Mouse (Mus musculus): ENCODE data around the gene St6galnac3.

The St6galnac3 gene

GRCm38 (mm10) chr3:153353313-153354103, 371.5 kb downstream of the St6galnac3 start:
- DNase-seq (ENCODE audit: low spot score in 2 of 2): no peak

GRCm38 (mm10) chr3:153349981-153350380, 375.0 kb downstream of the St6galnac3 start:
- no peak for DNase-seq (ENCODE audit: low spot score in 2 of 2)

GRCm38 (mm10) chr3:153348797-153349465, 376.0 kb downstream of the St6galnac3 start:
- DNase-seq (ENCODE audit: low spot score in 2 of 2): no peak

GRCm38 (mm10) chr3:153344979-153345378, 380.0 kb downstream of the St6galnac3 start:
- DNase-seq (ENCODE audit: low spot score in 2 of 2): no peak

- no peak for DNase-seq (ENCODE audit: low spot score in 2 of 2)
These were observed 385.0 kb downstream of the St6galnac3 start for GRCm38 (mm10) chr3:153339940-153340339.

- no peak for DNase-seq (ENCODE audit: low spot score in 2 of 2)
These were observed 385.9 kb downstream of the St6galnac3 start for GRCm38 (mm10) chr3:153339091-153339490.

- no peak for DNase-seq (ENCODE audit: low spot score in 2 of 2)
These were observed 387.2 kb downstream of the St6galnac3 start for GRCm38 (mm10) chr3:153337779-153338178.

- no peak for DNase-seq (ENCODE audit: low spot score in 2 of 2)
These were observed 387.8 kb downstream of the St6galnac3 start for GRCm38 (mm10) chr3:153337221-153337620.

- no peak for DNase-seq (ENCODE audit: low spot score in 2 of 2)
These were observed 390.7 kb downstream of the St6galnac3 start for GRCm38 (mm10) chr3:153334152-153334825.

GRCm38 (mm10) chr3:153324307-153324706, 400.7 kb downstream of the St6galnac3 start:
- no peak for DNase-seq (ENCODE audit: low spot score in 2 of 2)

GRCm38 (mm10) chr3:153323446-153323845, 401.5 kb downstream of the St6galnac3 start:
- DNase-seq (ENCODE audit: low spot score in 2 of 2): no peak

GRCm38 (mm10) chr3:153313583-153313982, 411.4 kb downstream of the St6galnac3 start:
- DNase-seq (ENCODE audit: low spot score in 2 of 2): no peak

- DNase-seq (ENCODE audit: low spot score in 2 of 2): no peak
These were observed 411.8 kb downstream of the St6galnac3 start for GRCm38 (mm10) chr3:153313167-153313566.

GRCm38 (mm10) chr3:153312006-153312405, 413.0 kb downstream of the St6galnac3 start:
- DNase-seq (ENCODE audit: low spot score in 2 of 2): no peak

- DNase-seq (ENCODE audit: low spot score in 2 of 2): no peak
These were observed 416.6 kb downstream of the St6galnac3 start for GRCm38 (mm10) chr3:153308379-153308778.

GRCm38 (mm10) chr3:153305153-153305552, 419.8 kb downstream of the St6galnac3 start:
- DNase-seq (ENCODE audit: low spot score in 2 of 2): no peak

GRCm38 (mm10) chr3:153302376-153302775, 422.6 kb downstream of the St6galnac3 start:
- DNase-seq (ENCODE audit: low spot score in 2 of 2): no peak

- no peak for DNase-seq (ENCODE audit: low spot score in 2 of 2)
These were observed 428.5 kb downstream of the St6galnac3 start for GRCm38 (mm10) chr3:153296375-153297068.

GRCm38 (mm10) chr3:153292853-153293252, 432.1 kb downstream of the St6galnac3 start:
- peak; percentile 11 to 18 for DNase-seq (ENCODE audit: low spot score in 2 of 2)

GRCm38 (mm10) chr3:153292363-153292762, 432.6 kb downstream of the St6galnac3 start:
- DNase-seq (ENCODE audit: low spot score in 2 of 2): no peak

- DNase-seq (ENCODE audit: low spot score in 2 of 2): no peak
These were observed 433.4 kb downstream of the St6galnac3 start for GRCm38 (mm10) chr3:153291406-153292045.
